Mouse (Mus musculus) olfactory bulb, adult 2 months (tissue): ENCODE measurements around the gene Dclk2. TPM values are rescaled to one million over a fixed set of nuclear protein-coding genes. Genes with fewer than 3 reads are reported as not detected.
A peak's percentile ranks its signal among the peaks of the same experiment; 100 is the strongest.

Experiments used
- H3K27ac ChIP-seq: fragments of 200-500 bp; 2 replicates; pipeline ENCODE4 v1.5.1; 2012; ENCODE audit warnings: low read depth, low read length; ENCODE audit not compliant: insufficient read depth
- H3K4me1 ChIP-seq: fragments of 200-500 bp; 2 replicates; pipeline ENCODE4 v1.6.1; 2012; ENCODE audit warnings: low read length; ENCODE audit not compliant: control insufficient read depth, insufficient read depth
- H3K4me3 ChIP-seq: fragments of 200-500 bp; 2 replicates; pipeline ENCODE4 v1.5.1; 2012; ENCODE audit warnings: mild to moderate bottlenecking, low read depth, low read length, moderate library complexity; ENCODE audit not compliant: insufficient read depth
- CTCF ChIP-seq: fragments of 200-500 bp; IDR thresholded peaks from 2 replicates; pipeline ENCODE4 v1.5.1; 2012; ENCODE audit warnings: low read depth, mild to moderate bottlenecking, low read length, moderate library complexity; ENCODE audit not compliant: insufficient read depth
- POLR2A ChIP-seq: fragments of 200-500 bp; IDR thresholded peaks from 2 replicates; pipeline ENCODE4 v1.6.1; 2012; ENCODE audit warnings: mild to moderate bottlenecking, low read depth, low read length, moderate library complexity; ENCODE audit not compliant: insufficient read depth
- WGBS: fragments of 180-500 bp; shearing (Covaris S2); methylation state at CpG from one replicate; pipeline ENCODE4 v1.1.7; 2018; 5-methylcytosine and 5-hydroxymethylcytosine counted together
- polyA plus RNA-seq: library from polyadenylated mRNA; stranded (reverse); fragments of >200 nt; gene quantifications from 2 replicates; pipeline ENCODE4 v1.2.4, GENCODE M21; 2012; ENCODE audit warnings: low replicate concordance; ENCODE audit not compliant: missing spikeins, insufficient read depth, insufficient read length

The Dclk2 gene
- 287 TPM in 1 of 2 replicates, not detected in the other for polyA plus RNA-seq

- H3K27ac ChIP-seq, result peak within 1 kb of the TSS; percentile 84
- H3K4me3 ChIP-seq, result peak within 1 kb of the TSS; percentile 82
- under 1% methylated on average over 91 of the region's 91 CpGs for WGBS
- TF ChIP-seq POLR2A, result peak; percentile 88
- TF ChIP-seq CTCF, result no peak
- H3K4me1 ChIP-seq, result peaks cover 7% of the 10 kb centered on the region
These were observed at the start of gene Dclk2 for GRCm38 (mm10) chr3:86920343-86921083. Gene Dclk2 (minus strand): TSS chr3:86920852.

- Histone ChIP-seq H3K27ac (no peak overlapping the region), H3K4me1 (0 out of 2 replicates have a peak, but pooled peaks cover 3% of the 10 kb centered on the region), H3K4me3 (no peak overlapping the region)
- TF ChIP-seq POLR2A, result no peak
- no peak for TF ChIP-seq CTCF
- WGBS, result 89% methylated on average over 17 of the region's 17 CpGs
These were observed 42.2 kb upstream of the Dclk2 start for GRCm38 (mm10) chr3:86962665-86963435.

GRCm38 (mm10) chr3:86961395-86961669, 40.7 kb upstream of the Dclk2 start:
- TF ChIP-seq CTCF (no peak), POLR2A (no peak)
- H3K4me3 ChIP-seq, result no peak overlapping the region
- 95% methylated on average over 2 of the region's 2 CpGs for WGBS

GRCm38 (mm10) chr3:86960656-86961394, 40.2 kb upstream of the Dclk2 start:
- 85% methylated on average over 17 of the region's 17 CpGs for WGBS
- Histone ChIP-seq H3K4me3 (no peak overlapping the region), H3K4me1 (0 out of 2 replicates have a peak, but pooled peaks cover 3% of the 10 kb centered on the region), H3K27ac (no peak overlapping the region)
- TF ChIP-seq POLR2A, result no peak
- TF ChIP-seq CTCF, result no peak

More at GRCm38 (mm10) chr3:86961395-86961669, 40.7 kb upstream of the Dclk2 start:
- Histone ChIP-seq H3K4me1 (0 out of 2 replicates have a peak, but pooled peaks cover 3% of the 10 kb centered on the region), H3K27ac (no peak overlapping the region)

- H3K4me1 ChIP-seq, result peaks cover 8% of the 10 kb centered on the region
- no peak overlapping the region for H3K27ac ChIP-seq
- 92% methylated on average over 7 of the region's 7 CpGs for WGBS
- H3K4me3 ChIP-seq, result no peak overlapping the region
- TF ChIP-seq CTCF (no peak), POLR2A (no peak)
These were observed 38.4 kb upstream of the Dclk2 start for GRCm38 (mm10) chr3:86959088-86959487.

GRCm38 (mm10) chr3:86955376-86955775, 34.7 kb upstream of the Dclk2 start:
- peaks cover 5% of the 10 kb centered on the region for H3K4me1 ChIP-seq
- no peak for TF ChIP-seq POLR2A
- TF ChIP-seq CTCF, result no peak
- WGBS, result 27% methylated on average over 4 of the region's 4 CpGs
- H3K27ac ChIP-seq, result no peak overlapping the region
- H3K4me3 ChIP-seq, result no peak overlapping the region

- TF ChIP-seq CTCF, result no peak
- TF ChIP-seq POLR2A, result no peak
- Histone ChIP-seq H3K4me1 (peaks cover 5% of the 10 kb centered on the region), H3K4me3 (no peak overlapping the region), H3K27ac (peak overlapping the region; percentile 40; the same call in 1 of the 2 replicates)
- 82% methylated on average over 1 of the region's 1 CpGs for WGBS
These were observed 33.9 kb upstream of the Dclk2 start for GRCm38 (mm10) chr3:86954521-86954920.

GRCm38 (mm10) chr3:86953819-86954218, 33.2 kb upstream of the Dclk2 start:
- H3K27ac ChIP-seq, result no peak overlapping the region
- TF ChIP-seq POLR2A (no peak), CTCF (no peak)
- 88% methylated on average over 4 of the region's 4 CpGs for WGBS

More at GRCm38 (mm10) chr3:86953819-86954218, 33.2 kb upstream of the Dclk2 start:
- Histone ChIP-seq H3K4me3 (no peak overlapping the region), H3K4me1 (peaks cover 5% of the 10 kb centered on the region)
